Mouse (Mus musculus): ENCODE data around the gene Gna13.

The Gna13 gene

DNA sequence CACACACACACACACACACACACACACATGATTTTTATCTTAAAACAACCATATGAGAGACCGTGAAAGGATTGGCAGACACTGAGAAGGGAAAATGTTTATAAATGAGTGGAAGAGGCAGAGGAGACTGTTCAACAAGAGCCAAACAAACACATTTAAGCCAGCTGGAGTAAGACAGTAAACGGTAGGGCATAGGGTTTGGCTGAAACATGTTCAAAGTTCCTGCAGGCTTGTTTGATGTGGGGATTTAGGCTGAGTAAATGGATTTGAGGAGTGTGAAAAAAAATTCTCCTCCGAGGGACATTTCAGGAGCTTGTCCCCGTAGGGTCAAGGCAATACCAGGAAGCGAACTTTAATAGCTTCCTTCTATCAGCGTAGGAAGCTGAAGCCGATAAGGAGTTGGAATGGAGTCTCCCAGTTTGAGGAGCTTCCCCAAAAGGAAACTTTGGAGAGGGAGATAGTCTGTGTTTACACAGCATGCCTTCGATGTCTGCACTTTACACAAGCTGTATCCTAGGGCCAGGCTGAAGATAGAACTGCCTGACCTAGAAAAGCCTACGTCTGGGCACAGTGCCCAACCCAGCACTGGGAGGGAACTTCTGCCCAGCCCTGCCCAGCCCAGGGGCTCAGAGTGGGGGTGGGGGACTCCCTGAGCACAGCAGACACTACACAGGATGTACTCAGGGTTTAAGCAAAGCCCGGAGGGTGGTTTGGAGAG is 15.2 kb upstream of the Gna13 start:
- peak; percentile 83 for ATAC-seq (ENCODE audit: insufficient number of reproducible peaks, low FRiP score, low TSS enrichment)

GRCm38 (mm10) chr11:109348408-109348807 is 14.2 kb upstream of the Gna13 start:
- no peak for ATAC-seq (ENCODE audit: insufficient number of reproducible peaks, low FRiP score, low TSS enrichment)

DNA sequence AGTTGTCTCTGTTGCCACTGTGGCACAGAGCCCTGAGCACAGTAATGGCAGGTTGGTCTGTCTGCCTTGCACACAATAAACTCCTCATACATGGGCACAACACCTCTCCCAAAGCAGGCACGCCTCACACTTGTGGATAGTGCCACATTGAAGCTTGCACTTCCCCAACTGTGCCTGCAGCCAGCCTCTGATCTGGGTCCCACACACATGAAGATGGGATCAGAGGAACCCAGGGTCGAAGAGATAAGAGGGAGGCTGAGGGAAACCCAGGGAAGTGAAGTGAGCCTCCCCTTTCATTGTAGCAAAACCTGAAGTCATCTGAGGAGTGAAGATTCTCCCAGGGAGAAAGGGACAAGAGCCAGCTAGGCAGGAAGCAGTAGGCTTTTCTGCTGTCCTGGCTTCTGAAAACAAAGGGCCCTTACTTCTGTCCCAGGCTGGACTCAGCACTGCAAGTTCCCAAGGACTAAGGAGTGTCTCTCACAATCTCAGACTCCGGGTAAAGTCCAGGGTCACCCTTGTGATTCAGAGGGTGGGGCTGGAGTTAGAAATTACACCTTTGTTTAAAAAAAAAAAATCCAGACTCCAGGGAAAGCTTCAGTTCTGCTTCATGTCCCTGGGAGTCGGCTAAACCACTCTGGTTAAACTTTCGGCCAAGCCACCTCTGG is 12.8 kb upstream of the Gna13 start:
- no peak for ATAC-seq (ENCODE audit: insufficient number of reproducible peaks, low FRiP score, low TSS enrichment)

DNA sequence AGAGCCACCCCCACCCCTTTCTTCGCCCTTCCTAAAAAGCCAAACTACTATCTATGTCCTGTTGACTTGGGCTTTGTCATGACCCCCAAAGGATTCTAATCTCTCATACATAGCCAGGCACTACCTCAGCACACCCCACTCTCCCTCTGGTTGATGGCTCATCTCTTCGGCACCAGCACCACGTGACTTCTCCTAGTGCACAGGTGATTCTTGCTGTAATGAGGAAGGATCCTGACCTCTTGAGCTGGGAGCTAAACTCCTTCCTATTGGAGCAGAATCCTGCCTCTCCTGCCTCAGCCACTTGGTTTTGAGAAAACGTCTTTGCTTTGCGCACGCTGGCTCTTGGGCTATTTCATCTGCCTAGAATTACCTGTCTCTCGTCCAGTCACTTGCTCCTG is 12.3 kb upstream of the Gna13 start:
- no peak for ATAC-seq (ENCODE audit: insufficient number of reproducible peaks, low FRiP score, low TSS enrichment)

DNA sequence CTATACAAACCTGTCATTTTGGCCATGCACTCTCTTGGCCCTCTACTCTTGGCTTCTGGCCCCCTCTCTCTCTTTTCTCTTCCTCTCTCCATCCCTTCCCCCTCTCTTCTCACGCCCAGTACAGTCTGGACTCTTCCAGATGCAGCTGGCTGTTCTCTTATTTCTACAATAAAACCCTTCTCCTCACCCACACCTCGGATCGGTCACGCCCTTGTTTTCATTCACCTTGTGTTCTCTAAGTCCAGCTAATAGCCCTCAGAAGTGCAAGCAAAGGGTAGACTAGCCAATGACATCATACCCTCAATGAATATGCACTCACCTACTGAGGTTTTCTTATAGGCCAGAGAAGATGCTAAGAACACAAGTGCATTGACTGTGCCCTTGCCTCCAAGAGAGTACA is 11.1 kb upstream of the Gna13 start:
- ATAC-seq (ENCODE audit: insufficient number of reproducible peaks, low FRiP score, low TSS enrichment) = no peak

DNA sequence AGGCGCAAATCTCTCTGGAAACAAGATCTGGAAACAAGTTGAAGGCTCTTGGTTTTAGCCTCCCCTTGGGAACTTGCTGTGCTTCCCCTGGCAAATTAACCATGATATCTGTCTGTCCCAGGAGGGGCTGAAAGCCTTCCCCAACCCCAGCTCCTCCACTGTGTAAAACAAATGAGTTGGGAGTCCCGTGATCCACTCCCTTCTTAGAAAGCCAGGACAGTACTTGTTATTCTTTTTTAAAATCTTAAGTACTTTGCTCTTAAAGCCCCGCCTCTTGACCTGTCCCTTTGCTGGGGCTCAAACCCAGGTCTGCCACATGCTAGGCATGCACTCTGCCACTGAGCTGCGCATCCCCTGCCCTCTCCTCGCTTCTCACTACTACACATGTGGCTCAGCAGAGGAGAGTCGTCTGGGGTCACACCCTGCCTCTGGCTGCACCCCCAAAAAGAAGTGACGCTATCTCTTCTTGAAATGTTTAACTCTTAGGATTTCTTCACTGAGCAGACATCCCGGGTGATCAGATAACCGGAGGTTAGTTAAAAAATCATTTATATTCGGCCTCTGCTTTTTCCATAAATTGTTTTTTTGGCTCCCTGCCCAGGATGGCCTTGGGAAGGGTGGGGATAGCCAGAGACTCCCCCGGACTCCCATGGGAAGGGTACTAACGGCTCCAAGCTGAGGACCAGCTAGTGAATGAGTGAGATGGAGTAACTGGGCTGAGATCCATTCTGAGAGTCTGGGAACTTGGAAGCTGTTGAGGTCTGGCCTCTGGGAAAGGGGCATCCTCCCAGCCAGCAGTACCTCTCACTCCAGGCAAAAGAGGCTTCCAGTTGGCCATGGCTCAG is 9.0 kb upstream of the Gna13 start:
- no peak for ATAC-seq (ENCODE audit: insufficient number of reproducible peaks, low FRiP score, low TSS enrichment)

- ATAC-seq (ENCODE audit: insufficient number of reproducible peaks, low FRiP score, low TSS enrichment) = no peak
These were observed 8.4 kb upstream of the Gna13 start for GRCm38 (mm10) chr11:109354236-109354613.

DNA sequence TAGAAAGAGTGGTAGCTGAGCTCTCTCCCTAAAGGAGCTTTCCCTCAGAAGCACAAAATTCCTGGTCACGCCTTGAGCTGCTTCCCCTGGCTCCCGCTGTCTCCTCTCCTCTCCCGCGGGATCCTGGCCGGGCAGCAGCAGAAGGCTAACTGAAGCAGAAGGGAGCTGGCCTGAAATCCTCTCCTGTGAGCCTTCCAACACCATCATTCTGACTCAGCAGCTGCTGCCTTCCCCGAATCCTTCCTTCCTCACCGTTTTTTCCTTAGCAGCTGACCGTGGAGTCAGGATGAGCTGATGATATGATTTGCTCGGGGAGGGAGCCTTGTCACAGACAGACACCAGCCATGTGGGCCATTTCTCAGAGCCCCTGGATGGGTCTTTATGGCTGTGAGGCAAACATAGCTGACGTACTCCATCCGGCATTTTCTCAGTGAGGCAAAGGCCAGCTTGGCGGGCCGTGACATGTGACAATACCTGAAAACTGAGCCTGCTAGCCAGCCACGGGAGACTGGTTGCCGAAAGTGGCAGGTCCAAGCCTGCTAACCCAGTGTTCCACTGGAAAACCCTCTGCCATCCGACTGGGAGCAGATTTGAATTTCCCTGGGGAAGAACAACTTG is 6.8 kb upstream of the Gna13 start:
- peak; percentile 69 for ATAC-seq (ENCODE audit: insufficient number of reproducible peaks, low FRiP score, low TSS enrichment)

- ATAC-seq (ENCODE audit: insufficient number of reproducible peaks, low FRiP score, low TSS enrichment) = no peak
These were observed 5.5 kb upstream of the Gna13 start for GRCm38 (mm10) chr11:109357171-109357570.

- ATAC-seq (ENCODE audit: insufficient number of reproducible peaks, low FRiP score, low TSS enrichment) = no peak
These were observed 4.1 kb upstream of the Gna13 start for GRCm38 (mm10) chr11:109358549-109358948.

DNA sequence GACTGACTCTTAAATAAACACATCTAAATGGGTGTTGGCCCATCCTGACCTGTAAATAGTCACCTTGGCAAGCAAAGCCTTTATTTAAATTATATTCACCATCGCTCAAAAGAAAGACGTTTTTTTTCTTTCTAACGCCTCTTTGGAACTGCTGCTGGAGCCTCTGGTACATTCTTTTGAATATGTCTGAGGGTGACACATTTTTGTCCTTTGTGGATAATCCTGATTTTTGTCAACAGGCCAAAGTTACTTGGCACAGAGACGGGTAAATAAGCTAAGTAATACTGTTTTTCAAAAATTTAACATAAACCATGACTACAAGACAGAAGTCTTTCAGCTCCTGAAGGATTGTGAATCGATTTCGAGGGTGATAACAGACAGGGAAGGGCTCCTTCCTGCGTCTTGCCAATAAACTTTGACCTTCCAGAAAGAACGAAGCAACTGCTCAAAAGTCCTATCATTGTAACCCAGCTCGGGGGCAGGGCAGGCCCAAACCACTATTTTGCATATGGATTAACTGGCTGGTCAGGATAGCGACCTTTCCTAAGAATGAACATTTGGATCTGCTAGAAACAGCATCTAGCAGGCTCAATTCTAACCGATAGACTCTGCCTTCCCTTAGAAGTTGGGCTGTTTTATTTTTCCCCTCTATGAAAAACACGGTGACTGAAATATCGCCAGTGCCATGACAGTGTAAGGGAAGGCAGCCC is 3.4 kb upstream of the Gna13 start:
- no peak for ATAC-seq (ENCODE audit: insufficient number of reproducible peaks, low FRiP score, low TSS enrichment)

DNA sequence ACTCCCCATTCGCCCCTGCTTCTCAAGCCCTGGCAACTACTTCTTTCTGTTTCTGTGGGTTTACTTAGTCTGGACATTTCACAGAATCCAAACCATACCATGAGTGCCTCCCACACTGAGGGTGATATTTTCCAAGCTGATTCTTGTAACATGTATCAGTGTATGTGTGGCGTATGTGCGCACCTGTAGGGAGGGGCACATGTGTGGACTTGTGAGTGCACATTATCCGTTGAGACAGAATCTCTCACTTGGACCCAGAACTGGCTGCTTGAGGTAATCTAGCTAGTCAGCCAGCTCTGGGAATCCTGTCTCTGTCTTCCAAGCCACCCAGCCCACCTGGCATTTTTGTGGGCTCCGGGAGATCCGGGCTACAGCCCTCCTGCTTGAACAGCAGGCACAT is 2.5 kb upstream of the Gna13 start:
- ATAC-seq (ENCODE audit: insufficient number of reproducible peaks, low FRiP score, low TSS enrichment) = no peak

DNA sequence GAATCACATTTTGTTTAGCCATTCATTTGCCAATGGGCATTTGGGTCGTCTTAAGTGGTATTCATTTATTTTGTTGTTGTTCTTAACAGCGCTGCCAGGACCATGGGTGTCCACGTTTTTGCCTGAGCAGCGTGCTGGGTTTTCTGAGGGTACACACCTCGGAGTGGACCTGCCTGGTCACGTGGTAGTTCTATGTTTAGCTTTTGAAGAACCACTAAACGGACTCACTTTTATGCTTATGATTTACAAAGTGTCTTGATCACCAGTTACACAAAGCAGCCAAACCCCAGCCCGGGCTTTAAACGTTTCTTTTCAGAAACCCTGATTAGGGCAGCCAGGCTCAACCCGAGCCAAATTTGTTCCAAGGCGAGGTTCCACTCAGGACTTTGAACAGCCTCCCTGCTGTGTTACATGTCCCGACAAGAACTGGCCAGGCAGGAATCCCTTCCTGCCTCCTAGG is 2.0 kb upstream of the Gna13 start:
- no peak for ATAC-seq (ENCODE audit: insufficient number of reproducible peaks, low FRiP score, low TSS enrichment)

DNA sequence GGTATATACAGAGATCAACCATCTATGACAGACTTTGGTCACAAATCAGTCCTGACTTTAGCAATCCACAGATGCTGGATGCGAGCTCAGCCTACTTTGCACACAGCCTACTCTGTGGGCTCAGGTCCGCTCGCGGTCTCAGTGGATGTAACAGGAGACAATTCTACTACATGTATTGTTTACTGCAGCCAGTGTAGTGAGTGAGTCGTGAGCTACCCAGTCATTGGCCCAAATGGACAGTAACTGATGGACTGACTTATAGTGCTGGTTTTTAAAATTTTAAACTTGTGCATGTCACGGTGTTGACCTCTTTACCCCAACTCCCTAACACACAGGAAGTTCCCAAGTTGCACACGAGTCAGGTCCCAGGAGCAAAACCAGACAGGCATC is 1.4 kb upstream of the Gna13 start:
- no peak for ATAC-seq (ENCODE audit: insufficient number of reproducible peaks, low FRiP score, low TSS enrichment)

DNA sequence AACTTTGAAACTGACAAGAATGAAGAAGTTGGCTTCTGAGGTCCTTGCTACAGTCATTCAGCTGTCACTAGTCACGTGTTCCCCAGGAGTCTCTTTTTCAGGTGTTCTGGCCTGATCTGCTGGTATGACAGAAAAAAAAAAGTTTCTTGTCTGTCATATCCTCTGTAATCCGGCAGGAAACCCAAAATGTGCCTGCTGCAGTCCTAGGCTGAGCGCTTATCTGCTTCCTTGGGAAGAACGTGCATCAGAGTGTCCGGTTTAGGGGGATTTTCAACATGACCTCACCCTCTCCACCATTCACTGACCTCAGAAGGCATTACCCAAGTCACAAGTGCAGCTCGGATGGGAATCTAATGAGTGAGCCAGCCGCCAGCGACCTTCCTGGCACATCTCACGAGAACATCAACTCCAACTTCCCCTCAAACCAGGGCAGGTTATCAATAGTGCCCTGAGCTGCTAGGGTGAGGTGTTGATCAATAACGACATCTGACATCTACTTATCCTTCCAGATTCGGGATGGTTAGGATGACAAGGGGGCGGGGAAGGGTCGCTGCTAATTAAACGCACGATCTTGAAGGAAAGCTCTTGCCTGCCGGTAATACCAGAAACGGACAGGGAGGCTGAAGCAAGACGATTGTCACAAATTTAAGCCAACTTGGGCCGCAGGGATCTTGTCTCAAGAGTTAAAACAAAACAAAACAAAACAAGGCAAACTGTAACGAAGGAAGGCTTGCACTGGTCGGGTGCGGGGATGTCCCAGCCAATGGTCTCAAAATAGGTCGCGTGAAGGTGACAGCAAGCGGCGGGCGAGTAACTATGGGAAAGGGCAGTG is 784 bp upstream of the Gna13 start:
- 0 out of 2 replicates have a peak, but pooled peaks have one; percentile 12 for ATAC-seq (ENCODE audit: insufficient number of reproducible peaks, low FRiP score, low TSS enrichment)

DNA sequence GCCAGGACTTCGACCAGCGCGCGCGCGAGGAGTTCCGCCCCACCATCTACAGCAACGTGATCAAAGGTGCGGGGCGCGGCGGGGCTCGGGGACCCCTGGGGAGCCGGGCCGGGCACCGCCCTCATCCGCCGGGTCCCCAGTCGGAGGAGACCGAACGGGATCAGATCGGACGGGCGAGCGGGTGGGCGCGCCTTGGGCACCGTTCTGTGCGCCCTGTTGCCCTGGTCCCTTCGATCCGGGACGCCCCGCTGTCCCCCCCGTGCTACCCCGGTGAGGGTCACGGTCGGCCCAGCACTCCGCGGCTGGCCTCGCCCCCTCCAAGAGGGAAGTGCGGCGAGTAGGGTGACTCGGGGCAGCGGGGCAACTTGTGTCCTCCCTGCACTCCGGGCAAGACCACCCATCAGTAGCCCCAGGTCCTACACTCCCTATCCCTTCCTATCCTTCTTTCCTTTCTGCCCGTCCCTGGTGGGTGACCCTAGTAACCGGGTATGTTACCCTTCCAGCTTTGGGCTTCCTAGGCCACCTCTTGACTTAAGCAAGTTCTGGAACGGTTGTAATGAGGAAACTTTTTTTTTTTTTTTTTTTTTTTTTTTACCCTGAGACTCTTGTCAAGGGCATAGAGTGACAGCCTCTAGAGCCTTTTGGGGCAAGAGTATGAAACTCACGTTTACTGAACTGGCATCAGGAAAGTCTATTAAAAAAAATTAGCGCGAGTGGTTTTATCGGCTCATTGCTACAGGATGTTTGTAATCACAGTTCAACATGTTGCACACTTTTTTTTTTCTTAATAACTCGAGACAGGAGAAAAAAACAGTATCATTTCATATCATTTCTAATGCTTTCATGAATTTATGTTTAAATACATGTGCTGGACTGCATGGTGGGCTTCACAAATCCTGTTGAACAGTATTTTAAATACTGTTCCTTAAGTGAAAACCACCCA is 831 bp downstream of the Gna13 start:
- ATAC-seq (ENCODE audit: insufficient number of reproducible peaks, low FRiP score, low TSS enrichment) = 0 out of 2 replicates have a peak, but pooled peaks have one; percentile 11

GRCm38 (mm10) chr11:109364337-109364736 is 1.7 kb downstream of the Gna13 start:
- no peak for ATAC-seq (ENCODE audit: insufficient number of reproducible peaks, low FRiP score, low TSS enrichment)

DNA sequence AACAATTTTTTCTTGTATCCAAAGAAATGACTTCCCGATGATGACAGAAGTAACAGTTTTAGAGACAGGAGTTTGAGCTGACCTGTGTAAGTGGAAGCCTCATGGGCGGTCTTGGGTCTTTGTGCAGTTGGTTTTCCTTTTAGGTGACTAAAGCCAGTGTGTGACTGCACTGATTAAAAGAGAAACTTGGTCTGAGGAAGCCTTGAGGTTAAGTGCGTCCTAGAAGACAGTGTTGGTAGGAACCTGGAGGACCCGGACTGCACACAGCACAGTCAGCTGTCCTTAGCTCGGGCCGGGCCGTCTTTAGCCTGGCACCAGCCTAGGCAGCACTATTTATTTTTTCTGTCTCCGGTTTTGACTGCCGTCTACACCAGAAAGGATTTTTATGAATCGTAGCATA is 2.2 kb downstream of the Gna13 start:
- no peak for ATAC-seq (ENCODE audit: insufficient number of reproducible peaks, low FRiP score, low TSS enrichment)
